Mouse (Mus musculus) adrenal gland, postnatal 36 days (tissue): Measurements from ENCODE around the gene Grcc10. TPM values are rescaled to one million over a fixed set of nuclear protein-coding genes. Genes with fewer than 3 reads are reported as not detected.

Experiments used
- DNase-seq, 2 experiments: peaks; one replicate each; pipeline ENCODE4 v3.0.0; 2021; ENCODE audit warnings: mixed read lengths in 1 of 2
- microRNA-seq: library from miRNA; unstranded; fragments of <30 nt; microRNA quantifications from one replicate; pipeline ENCODE4 v1.2.0, GENCODE M21; 2021
- total RNA-seq, 2 experiments: library from RNA; stranded (reverse); gene quantifications; 2 replicates each; pipeline ENCODE4 v1.2.3; 2021

The Grcc10 gene
- total RNA-seq, 2 experiments from 2014 or later, result 331 to 397 TPM

DNA sequence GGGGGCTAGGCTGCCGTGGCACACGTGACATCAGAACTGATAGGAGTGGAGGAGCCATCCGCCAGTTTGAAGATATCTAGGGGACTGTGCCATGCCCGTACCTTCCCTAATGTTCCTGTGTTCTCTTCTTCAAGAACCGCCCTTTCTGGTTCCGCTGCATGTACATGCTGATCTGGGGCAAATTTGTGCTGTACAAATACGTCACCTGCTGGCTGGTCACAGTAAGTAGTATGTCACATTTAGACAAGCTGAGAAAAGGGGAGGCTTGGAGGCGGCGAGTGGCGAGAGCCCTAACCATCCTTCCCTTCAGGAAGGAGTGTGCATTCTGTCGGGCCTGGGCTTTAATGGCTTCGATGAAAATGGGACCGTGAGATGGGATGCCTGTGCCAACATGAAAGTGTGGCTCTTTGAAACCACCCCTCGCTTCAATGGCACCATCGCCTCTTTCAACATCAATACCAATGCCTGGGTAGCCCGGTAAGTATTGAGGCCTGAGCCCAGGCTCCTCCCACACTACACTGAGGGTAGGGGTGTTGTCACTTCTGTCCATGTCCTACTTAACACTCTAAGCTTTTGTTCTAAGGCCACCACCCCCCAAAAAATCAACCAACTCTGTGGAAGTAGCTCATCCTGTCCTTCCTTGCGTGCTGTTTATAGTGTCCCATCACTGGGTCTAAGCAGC is 38.9 kb downstream of the Grcc10 start:
- DNase-seq, result no peak

- peak in 1 of 2 experiments; percentile 37 for DNase-seq
Observed at GRCm38 (mm10) chr6:124701338-124701737, 39.8 kb downstream of the Grcc10 start.

- peak; percentile 86 to 88 for DNase-seq
Observed at GRCm38 (mm10) chr6:124699962-124700610, 41.1 kb downstream of the Grcc10 start.

GRCm38 (mm10) chr6:124699366-124699765 is 41.8 kb downstream of the Grcc10 start:
- DNase-seq, result no peak

DNA sequence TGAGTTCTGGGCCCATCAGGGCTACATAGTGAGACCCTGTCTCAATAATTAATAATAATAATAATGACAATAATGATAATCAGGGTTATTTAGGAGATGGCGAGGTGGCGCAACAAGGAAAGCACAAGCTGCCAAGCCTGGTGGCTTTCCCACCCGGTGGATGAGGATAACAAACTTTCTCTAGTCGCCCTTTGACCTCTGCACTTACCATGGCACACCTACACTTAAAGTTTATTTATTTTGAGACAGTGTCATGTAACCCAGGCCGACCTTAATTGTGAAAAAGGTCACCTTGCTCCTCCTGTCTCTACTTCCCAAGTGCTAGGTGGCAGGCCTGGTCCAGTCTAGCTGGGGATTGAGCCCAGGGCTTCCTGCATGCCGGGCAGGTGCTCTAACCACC is 42.4 kb downstream of the Grcc10 start:
- no peak for DNase-seq

DNA sequence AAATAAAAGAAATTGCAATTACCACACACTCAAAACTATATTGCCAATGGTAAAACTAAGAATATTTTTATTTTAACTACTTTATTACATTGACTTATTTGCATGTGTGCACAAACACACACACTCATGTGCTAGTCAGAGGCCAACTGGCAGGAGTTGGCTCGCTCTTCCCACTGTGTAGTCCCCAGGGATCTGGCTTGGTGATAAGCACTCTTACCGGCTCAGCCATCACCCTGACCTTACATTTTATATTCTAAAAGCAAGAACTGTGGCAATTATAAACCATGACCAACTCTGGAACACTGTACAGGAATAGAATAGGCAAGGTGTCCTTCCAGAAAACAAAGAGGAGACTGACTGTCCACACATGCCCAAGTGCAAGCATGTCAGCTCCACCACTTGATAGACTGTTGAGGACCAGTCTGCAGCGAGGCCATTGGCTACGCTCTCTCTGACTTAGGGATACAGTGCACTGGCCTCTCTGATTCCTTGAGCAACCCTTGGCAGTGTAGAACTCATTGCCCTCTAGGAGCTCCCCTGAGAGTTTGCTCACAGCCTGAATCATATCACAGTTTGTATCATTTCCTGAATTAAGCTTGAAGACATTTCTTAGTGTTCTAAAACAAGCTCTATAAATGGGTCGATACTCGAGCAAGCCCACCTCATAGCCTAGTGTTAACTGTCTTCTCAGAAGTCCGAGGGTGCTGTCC is 44.6 kb downstream of the Grcc10 start:
- DNase-seq, result no peak

DNA sequence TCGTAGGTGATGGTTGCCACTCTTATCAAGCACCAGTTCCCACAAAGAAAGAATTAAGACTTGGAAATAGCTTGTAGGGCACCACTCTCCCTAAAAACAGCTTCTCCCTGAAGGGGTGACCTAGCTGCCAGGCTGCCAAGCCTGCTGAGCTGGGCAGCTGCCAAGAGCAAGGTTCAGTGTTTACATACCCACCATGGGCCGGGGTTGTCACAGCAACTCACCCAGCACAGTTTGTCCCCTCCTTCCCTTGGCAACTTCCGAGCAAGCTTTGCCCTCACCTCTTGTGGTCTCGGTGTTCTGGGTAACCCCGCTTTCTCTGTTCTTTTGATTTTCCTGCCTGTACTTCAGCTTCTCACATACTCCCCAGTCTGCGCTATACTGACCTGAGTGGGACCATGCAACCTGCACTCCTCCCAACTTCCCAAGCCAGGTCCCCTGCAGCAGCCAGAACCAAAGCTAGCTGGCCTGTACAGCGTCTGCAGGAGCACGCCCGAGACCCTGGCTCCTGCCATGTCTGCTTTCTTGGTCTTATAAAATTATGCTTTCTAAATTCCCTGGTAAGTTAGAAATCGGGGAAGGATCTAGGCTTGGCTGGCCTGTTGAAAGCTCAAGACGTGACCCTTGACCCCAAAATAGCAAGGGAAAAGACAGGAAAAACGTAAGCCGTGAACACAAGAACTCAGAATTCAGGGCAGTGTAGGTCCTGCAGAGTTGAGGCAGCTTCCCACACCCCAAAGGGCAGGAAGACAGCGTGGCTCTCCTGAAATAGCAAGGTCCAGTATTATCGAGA is 46.8 kb downstream of the Grcc10 start:
- DNase-seq, result peak; percentile 58 to 87

GRCm38 (mm10) chr6:124693243-124693981 is 47.8 kb downstream of the Grcc10 start:
- no peak for DNase-seq

DNA sequence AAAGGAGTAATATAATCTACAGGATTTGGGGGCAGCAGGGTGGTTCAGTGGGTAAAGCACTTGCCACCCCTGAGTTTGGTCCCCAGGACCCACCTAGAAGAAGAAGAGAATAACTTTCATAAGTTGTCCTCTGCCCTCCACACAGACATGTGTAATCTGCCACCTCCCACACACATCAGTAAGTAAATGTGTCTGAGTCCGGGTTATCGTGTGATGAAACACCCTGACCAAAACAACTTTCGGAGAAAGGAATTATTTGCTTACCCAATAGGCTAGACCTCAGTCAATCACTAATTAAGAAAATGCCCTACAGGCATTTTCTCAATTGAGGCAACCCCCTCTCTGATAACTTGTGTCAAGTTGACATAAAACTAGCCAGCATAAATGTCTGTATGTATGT is 50.7 kb downstream of the Grcc10 start:
- no peak for DNase-seq

Small RNAs within 50 kb of the gene (microRNA-seq; reads per million reads assigned to microRNA genes)
- gene Mir141 (3.7 reads per million, percentile 10 among the genes with 10 or more reads in this experiment), gene Mir200c (35.1 reads per million, percentile 40 among the genes with 10 or more reads in this experiment)

Other genes starting within 250 kb of the Grcc10 start
- gene C1rl, start 248.3 kb downstream of the Grcc10 start, total RNA-seq, result 10 to 100 TPM; 11.8 to 15.5 TPM
- 10 to 100 TPM; 38.7 to 52.4 TPM for gene C1ra, start 229.0 kb downstream of the Grcc10 start, total RNA-seq
- 10 to 100 TPM; 46.2 to 61.5 TPM for gene C1s1, start 199.0 kb downstream of the Grcc10 start, total RNA-seq
- gene C1rb, start 171.1 kb downstream of the Grcc10 start, total RNA-seq, result 1 to 10 TPM; 5.8 to 7.8 TPM
- gene C1s2, start 105.3 kb downstream of the Grcc10 start, total RNA-seq, result 1 to 10 TPM; 2.4 to 2.6 TPM
- 100 to 1,000 TPM in 1 of 2 experiments, 10 to 100 TPM in 1; 77.0 to 113 TPM for gene Lpcat3, start 78.3 kb downstream of the Grcc10 start, total RNA-seq
- gene Emg1, start 29.2 kb downstream of the Grcc10 start, total RNA-seq, result 10 to 100 TPM; 87.2 to 88.2 TPM
- 100 to 1,000 TPM; 308 to 325 TPM for gene Phb2, start 29.0 kb downstream of the Grcc10 start, total RNA-seq
- 1 to 10 TPM; 5.5 to 9.6 TPM for gene Ptpn6, start 2.7 kb downstream of the Grcc10 start, total RNA-seq
- gene Gm45234, start 14.6 kb upstream of the Grcc10 start, total RNA-seq, result under 1 TPM in 1 of 2 experiments, not detected in 1; 0.56 TPM
- gene Atn1, start 15.2 kb upstream of the Grcc10 start, total RNA-seq, result 10 to 100 TPM; 77.4 to 78.1 TPM
- 10 to 100 TPM; 12.4 to 32.6 TPM for gene Eno2, start 28.3 kb upstream of the Grcc10 start, total RNA-seq
- gene Lrrc23, start 38.4 kb upstream of the Grcc10 start, total RNA-seq, result under 1 TPM in 1 of 2 experiments, not detected in 1; 0.43 TPM
- 10 to 100 TPM; 16.9 to 25.4 TPM for gene Spsb2, start 67.3 kb upstream of the Grcc10 start, total RNA-seq
- 100 to 1,000 TPM; 406 to 411 TPM for gene Tpi1, start 72.9 kb upstream of the Grcc10 start, total RNA-seq
- gene Usp5, start 88.1 kb upstream of the Grcc10 start, total RNA-seq, result 100 to 1,000 TPM; 120 to 126 TPM
- gene Cdca3, start 88.2 kb upstream of the Grcc10 start, total RNA-seq, result 1 to 10 TPM; 5.9 to 9.2 TPM
- 1 to 10 TPM; 6.2 to 8.1 TPM for gene Gnb3, start 98.9 kb upstream of the Grcc10 start, total RNA-seq
- gene P3h3, start 116.4 kb upstream of the Grcc10 start, total RNA-seq, result 10 to 100 TPM; 21.7 to 24.5 TPM
- gene Gpr162, start 122.6 kb upstream of the Grcc10 start, total RNA-seq, result 1 to 10 TPM in 1 of 2 experiments, under 1 TPM in 1; 0.89 to 1.2 TPM
- gene Cd4, start 146.8 kb upstream of the Grcc10 start, total RNA-seq, result under 1 TPM; 0.30 to 0.50 TPM
- gene Lag3, start 170.3 kb upstream of the Grcc10 start, total RNA-seq, result 1 to 10 TPM; 1.0 to 1.3 TPM
- gene Ptms, start 178.7 kb upstream of the Grcc10 start, total RNA-seq, result 100 to 1,000 TPM; 753 to 830 TPM
- 100 to 1,000 TPM; 284 to 296 TPM for gene Mlf2, start 190.0 kb upstream of the Grcc10 start, total RNA-seq
- 100 to 1,000 TPM; 121 to 176 TPM for gene Cops7a, start 224.2 kb upstream of the Grcc10 start, total RNA-seq